Mouse (Mus musculus) ovary, postnatal 36 days (tissue): ENCODE measurements around the gene Btbd8.

Experiments used
- DNase-seq: peaks from one replicate; pipeline ENCODE4 v3.0.0; 2022; ENCODE audit warnings: low spot score, mixed read lengths

Gene Btbd8

GRCm38 (mm10) chr5:107521386-107521785, 83.6 kb downstream of the Btbd8 start:
- DNase-seq = no peak

- no peak for DNase-seq
Observed at GRCm38 (mm10) chr5:107521897-107522296, 84.1 kb downstream of the Btbd8 start.

- DNase-seq = no peak
Observed at GRCm38 (mm10) chr5:107524281-107524680, 86.5 kb downstream of the Btbd8 start.

GRCm38 (mm10) chr5:107528856-107529255, 91.1 kb downstream of the Btbd8 start:
- no peak for DNase-seq

GRCm38 (mm10) chr5:107533590-107533989, 95.8 kb downstream of the Btbd8 start:
- DNase-seq = no peak

GRCm38 (mm10) chr5:107534581-107534980, 96.8 kb downstream of the Btbd8 start, which contains the start of gene 1700028K03Rik:
TSS of gene 1700028K03Rik (plus strand) at chr5:107534709.
- no peak for DNase-seq

GRCm38 (mm10) chr5:107541696-107542095, 103.9 kb downstream of the Btbd8 start:
- DNase-seq = no peak

GRCm38 (mm10) chr5:107545927-107546326, 108.1 kb downstream of the Btbd8 start:
- no peak for DNase-seq

- DNase-seq = no peak
Observed at GRCm38 (mm10) chr5:107547955-107548354, 110.2 kb downstream of the Btbd8 start.

- no peak for DNase-seq
Observed at GRCm38 (mm10) chr5:107548444-107548843, 110.6 kb downstream of the Btbd8 start.

GRCm38 (mm10) chr5:107554336-107554735, 116.5 kb downstream of the Btbd8 start:
- no peak for DNase-seq

- DNase-seq = no peak
Observed at GRCm38 (mm10) chr5:107556969-107557368, 119.2 kb downstream of the Btbd8 start.
